Comparison of ENCODE assay signal across 39 mouse cellular contexts in genomic region chr7:43167101-43167500, GRCm38 (mm10). TPM values are rescaled to one million over a fixed set of nuclear protein-coding genes. Genes with fewer than 3 reads are reported as not detected.
"Had no signal": no experiment of that assay in that cellular context is flagged by ENCODE, and none has a peak within 500 bp of the region (broad histone marks: within the 10 kb centered on the region; RNA-seq: fewer than 3 reads in every experiment).

No protein-coding gene starts in this region.

RNA-seq across cellular contexts. Expression of gene Zfp936, which starts 53.1 kb away (rescaled TPM):
- total RNA-seq: heart, postnatal 10 days; heart, postnatal 14 days; heart, postnatal 25 days; heart, postnatal 36 days; heart, postnatal 4 days; hematopoietic stem cell, adult 5-6 weeks; hindbrain, postnatal 0 days; layer of hippocampus, adult 18-20 months; layer of hippocampus, adult 2 months; layer of hippocampus, adult 8-10 months; layer of hippocampus, postnatal 10 days; layer of hippocampus, postnatal 14 days; layer of hippocampus, postnatal 25 days; layer of hippocampus, postnatal 36 days; left cerebral cortex, adult 18-20 months; left cerebral cortex, adult 2 months; left cerebral cortex, adult 8-10 months; left cerebral cortex, postnatal 10 days had no signal
- polyA plus RNA-seq: heart, embryonic 14.5 days; heart, embryonic 15.5 days; heart, embryonic 16.5 days; heart, postnatal 0 days; hindbrain, embryonic 10.5 days; hindbrain, embryonic 11.5 days; hindbrain, embryonic 12.5 days; hindbrain, embryonic 13.5 days; hindbrain, embryonic 14.5 days; hindbrain, embryonic 15.5 days; hindbrain, embryonic 16.5 days; hindbrain, postnatal 0 days; intestine, embryonic 14.5 days; intestine, embryonic 15.5 days; intestine, embryonic 16.5 days; intestine, postnatal 0 days; kidney, adult 2 months; kidney, embryonic 14.5 days; kidney, embryonic 15.5 days; kidney, embryonic 16.5 days; kidney, postnatal 0 days; large intestine, adult 2 months had no signal
